Mouse (Mus musculus) liver, postnatal 0 days (tissue): ENCODE results near the gene Acaca. TPM values are rescaled to one million over a fixed set of nuclear protein-coding genes. Genes with fewer than 3 reads are reported as not detected.

Experiments
- ATAC-seq: fragments of 200-750 bp; cut with Nextera tagmentation; 2 replicates; pipeline ENCODE4 v1.8.0; 2017; ENCODE audit warnings: mild to moderate bottlenecking, moderate library complexity
- DNase-seq: peaks from one replicate; pipeline ENCODE4 v3.0.0-alpha.2; 2016
- H3K27ac ChIP-seq: fragments of 300-500 bp; sonication (generic); 2 replicates; pipeline ENCODE4 v1.5.1; 2014; ENCODE audit warnings: antibody characterized with exemption, moderate library complexity, mild to moderate bottlenecking, low read depth
- H3K27me3 ChIP-seq: fragments of 300-500 bp; sonication (generic); 2 replicates; pipeline ENCODE4 v1.6.1; 2014; ENCODE audit warnings: low read length, control low read depth, mixed read lengths; ENCODE audit not compliant: insufficient read depth
- H3K36me3 ChIP-seq: fragments of 300-500 bp; sonication (generic); replicated peaks from 2 replicates; pipeline ENCODE4 v1.6.1; 2014; ENCODE audit warnings: mild to moderate bottlenecking, control low read depth, low read length, moderate library complexity, mixed read lengths; ENCODE audit not compliant: insufficient read depth
- H3K4me1 ChIP-seq: fragments of 300-500 bp; sonication (generic); 2 replicates; pipeline ENCODE4 v1.6.1; 2014; ENCODE audit warnings: antibody characterized with exemption, mild to moderate bottlenecking, control low read depth; ENCODE audit not compliant: insufficient read depth
- H3K4me2 ChIP-seq: fragments of 300-500 bp; sonication (generic); 2 replicates; pipeline ENCODE4 v1.6.1; 2014; ENCODE audit warnings: low read depth, mild to moderate bottlenecking, low read length, moderate library complexity, mixed read lengths
- H3K4me3 ChIP-seq: fragments of 300-500 bp; sonication (generic); 2 replicates; pipeline ENCODE4 v1.5.1; 2014; ENCODE audit warnings: low read depth, low read length
- H3K9ac ChIP-seq: fragments of 300-500 bp; sonication (generic); replicated peaks from 2 replicates; pipeline ENCODE4 v1.6.1; 2014; ENCODE audit warnings: mild to moderate bottlenecking, moderate library complexity
- H3K9me3 ChIP-seq: fragments of 300-500 bp; sonication (generic); 2 replicates; pipeline ENCODE4 v1.6.1; 2016; ENCODE audit warnings: mild to moderate bottlenecking, control low read depth, low read length, mixed read lengths
- CTCF ChIP-seq: sonication (generic); IDR thresholded peaks from 2 replicates; pipeline ENCODE4 v1.5.1; 2016; ENCODE audit warnings: antibody characterized with exemption, low read depth
- EP300 ChIP-seq: IDR thresholded peaks from 2 replicates; pipeline ENCODE4 v1.6.1; 2016; ENCODE audit warnings: antibody characterized with exemption, low read depth, mild to moderate bottlenecking
- WGBS: fragments of 180-500 bp; shearing (Covaris S2); extraction: QIAGEN DNeasy Blood & Tissue Kit; methylation state at CpG from one replicate; pipeline ENCODE4 v1.1.7; 2014; ENCODE audit not compliant: insufficient replicate concordance; 5-methylcytosine and 5-hydroxymethylcytosine counted together
- polyA plus RNA-seq: library from polyadenylated mRNA; unstranded; fragments of >200 nt; fragmentation: Nextera tagmentation; extraction: Ambion mirVana; gene quantifications from 2 replicates; pipeline ENCODE4 v1.2.1, GENCODE M21; 2015

Acaca gene
- polyA plus RNA-seq, 1 experiment from 2014 or later = 2.0 TPM

- peaks cover 3% of the 10 kb centered on the region; the same call in 1 of the 2 replicates for H3K9me3 ChIP-seq
- H3K9ac ChIP-seq = no peak overlapping the region
- TF ChIP-seq EP300 = no peak
- TF ChIP-seq CTCF = no peak
- H3K4me1 ChIP-seq = peaks cover 4% of the 10 kb centered on the region; the same call in 1 of the 2 replicates
- ATAC-seq = no peak; the same call in 1 of the 2 replicates
- WGBS = 61% methylated on average over 7 of the region's 7 CpGs
- no peak overlapping the region for H3K27ac ChIP-seq
- no peak overlapping the region; the same call in 1 of the 2 replicates for H3K4me2 ChIP-seq
- no peak for DNase-seq
- H3K27me3 ChIP-seq = no peaks in the 10 kb centered on the region
- no peaks in the 10 kb centered on the region for H3K36me3 ChIP-seq
- no peak overlapping the region for H3K4me3 ChIP-seq
Measured at GRCm38 (mm10) chr11:84411642-84412018, 282.2 kb downstream of the Acaca start.

- Histone ChIP-seq H3K36me3 (no peaks in the 10 kb centered on the region), H3K9me3 (no peaks in the 10 kb centered on the region), H3K27me3 (no peaks in the 10 kb centered on the region), H3K4me3 (no peak overlapping the region), H3K9ac (no peak overlapping the region), H3K4me2 (no peak overlapping the region), H3K4me1 (peaks cover 4% of the 10 kb centered on the region; the same call in 1 of the 2 replicates), H3K27ac (no peak overlapping the region)
- TF ChIP-seq EP300 (no peak), CTCF (no peak)
- no peak for ATAC-seq
- DNase-seq = no peak
- 75% methylated on average over 12 of the region's 12 CpGs for WGBS
Measured at GRCm38 (mm10) chr11:84412201-84412934, 282.9 kb downstream of the Acaca start.

GRCm38 (mm10) chr11:84413111-84413510, 283.6 kb downstream of the Acaca start:
- Histone ChIP-seq H3K27me3 (no peaks in the 10 kb centered on the region), H3K4me1 (peaks cover 4% of the 10 kb centered on the region; the same call in 1 of the 2 replicates), H3K4me2 (0 out of 2 replicates have a peak overlapping the region, but pooled peaks have one; percentile 14), H3K27ac (no peak overlapping the region), H3K9ac (no peak overlapping the region), H3K36me3 (no peaks in the 10 kb centered on the region), H3K9me3 (no peaks in the 10 kb centered on the region), H3K4me3 (no peak overlapping the region)
- WGBS = 45% methylated on average over 6 of the region's 6 CpGs
- DNase-seq (no peak), ATAC-seq (peak; percentile 80)
- TF ChIP-seq EP300 (peak; percentile 66), CTCF (no peak)

- no peak overlapping the region for H3K27ac ChIP-seq
- no peak overlapping the region for H3K4me3 ChIP-seq
- no peak for ATAC-seq
- WGBS = 89% methylated on average over 6 of the region's 6 CpGs
- no peaks in the 10 kb centered on the region for H3K9me3 ChIP-seq
- no peaks in the 10 kb centered on the region for H3K4me1 ChIP-seq
- no peak for DNase-seq
- TF ChIP-seq EP300 (no peak), CTCF (no peak)
- H3K4me2 ChIP-seq = no peak overlapping the region
- H3K36me3 ChIP-seq = no peaks in the 10 kb centered on the region
- no peak overlapping the region for H3K9ac ChIP-seq
- H3K27me3 ChIP-seq = no peaks in the 10 kb centered on the region
Measured at GRCm38 (mm10) chr11:84420779-84421178, 291.3 kb downstream of the Acaca start.

- Histone ChIP-seq H3K36me3 (no peaks in the 10 kb centered on the region; the same call in 1 of the 2 replicates), H3K9ac (no peak overlapping the region), H3K4me2 (no peak overlapping the region), H3K4me1 (no peaks in the 10 kb centered on the region), H3K27me3 (no peaks in the 10 kb centered on the region), H3K9me3 (no peaks in the 10 kb centered on the region), H3K4me3 (no peak overlapping the region), H3K27ac (no peak overlapping the region)
- no peak for TF ChIP-seq EP300
- TF ChIP-seq CTCF = no peak
- WGBS = 81% methylated on average over 13 of the region's 13 CpGs
- ATAC-seq (no peak), DNase-seq (no peak)
Measured at GRCm38 (mm10) chr11:84425736-84426632, 296.5 kb downstream of the Acaca start.

- Histone ChIP-seq H3K4me3 (no peak overlapping the region), H3K27me3 (no peaks in the 10 kb centered on the region), H3K9me3 (no peaks in the 10 kb centered on the region), H3K4me2 (no peak overlapping the region), H3K27ac (no peak overlapping the region), H3K36me3 (no peaks in the 10 kb centered on the region; the same call in 1 of the 2 replicates), H3K9ac (no peak overlapping the region), H3K4me1 (no peaks in the 10 kb centered on the region)
- 86% methylated on average over 5 of the region's 5 CpGs for WGBS
- TF ChIP-seq CTCF (no peak), EP300 (no peak)
- DNase-seq (no peak), ATAC-seq (no peak)
Measured at GRCm38 (mm10) chr11:84426633-84426998, 297.1 kb downstream of the Acaca start.
